Mouse (Mus musculus) heart, embryonic 16.5 days (tissue): ENCODE data around the gene Runx1. TPM values are rescaled to one million over a fixed set of nuclear protein-coding genes. Genes with fewer than 3 reads are reported as not detected.

Experiments
- ATAC-seq: fragments of 200-750 bp; cut with Nextera tagmentation; replicated peaks from 2 replicates; pipeline ENCODE4 v1.8.0; 2017; ENCODE audit warnings: moderate number of reproducible peaks; ENCODE audit not compliant: insufficient read depth, low FRiP score; ENCODE audit errors: extremely low read depth
- H3K27ac ChIP-seq: fragments of 300-500 bp; sonication (generic); 2 replicates; pipeline ENCODE4 v1.5.1; 2014; ENCODE audit warnings: mild to moderate bottlenecking, low read length, control low read depth, moderate library complexity
- H3K27me3 ChIP-seq: fragments of 300-500 bp; sonication (generic); 2 replicates; pipeline ENCODE4 v1.6.1; 2014; ENCODE audit warnings: low read length, mixed read lengths; ENCODE audit not compliant: control insufficient read depth, insufficient read depth
- H3K36me3 ChIP-seq: fragments of 300-500 bp; sonication (generic); 2 replicates; pipeline ENCODE4 v1.6.1; 2014; ENCODE audit not compliant: control insufficient read depth, insufficient read depth
- H3K4me1 ChIP-seq: fragments of 300-500 bp; sonication (generic); 2 replicates; pipeline ENCODE4 v1.6.1; 2014; ENCODE audit warnings: low read length, mixed read lengths; ENCODE audit not compliant: control insufficient read depth, insufficient read depth
- H3K4me2 ChIP-seq: fragments of 300-500 bp; sonication (generic); 2 replicates; pipeline ENCODE4 v1.6.1; 2014; ENCODE audit warnings: low read depth, mild to moderate bottlenecking, control low read depth, low read length
- H3K4me3 ChIP-seq: fragments of 300-500 bp; sonication (generic); 2 replicates; pipeline ENCODE4 v1.5.1; 2014; ENCODE audit warnings: mild to moderate bottlenecking, control low read depth, low read length
- H3K9ac ChIP-seq: fragments of 300-500 bp; sonication (generic); 2 replicates; pipeline ENCODE4 v1.6.1; 2014; ENCODE audit warnings: low read length, control low read depth
- H3K9me3 ChIP-seq: fragments of 300-500 bp; sonication (generic); replicated peaks from 2 replicates; pipeline ENCODE4 v1.6.1; 2016; ENCODE audit warnings: low read length; ENCODE audit not compliant: control insufficient read depth
- WGBS: fragments of 180-500 bp; shearing (Covaris S2); extraction: QIAGEN DNeasy Blood & Tissue Kit; methylation state at CpG from one replicate; pipeline ENCODE4 v1.1.7; 2014; 5-methylcytosine and 5-hydroxymethylcytosine counted together
- polyA plus RNA-seq: library from polyadenylated mRNA; unstranded; fragments of >200 nt; fragmentation: Nextera tagmentation; extraction: Ambion mirVana; gene quantifications from 2 replicates; pipeline ENCODE4 v1.2.1, GENCODE M21; 2015

Runx1 gene
- polyA plus RNA-seq, 1 experiment from 2014 or later: 11.0 TPM

GRCm38 (mm10) chr16:92810568-92811240, 15.2 kb downstream of the Runx1 start:
- Histone ChIP-seq H3K9me3 (no peaks in the 10 kb centered on the region), H3K9ac (no peak overlapping the region), H3K4me3 (no peak overlapping the region), H3K27me3 (no peaks in the 10 kb centered on the region), H3K27ac (no peak overlapping the region), H3K4me1 (peaks cover 8% of the 10 kb centered on the region), H3K36me3 (no peaks in the 10 kb centered on the region), H3K4me2 (no peak overlapping the region)
- no peak for ATAC-seq
- 81% methylated on average over 8 of the region's 8 CpGs for WGBS

- Histone ChIP-seq H3K4me3 (no peak overlapping the region), H3K27ac (no peak overlapping the region), H3K9ac (no peak overlapping the region), H3K27me3 (no peaks in the 10 kb centered on the region), H3K36me3 (no peaks in the 10 kb centered on the region), H3K4me2 (no peak overlapping the region), H3K9me3 (no peaks in the 10 kb centered on the region), H3K4me1 (peaks cover 8% of the 10 kb centered on the region)
- 83% methylated on average over 8 of the region's 8 CpGs for WGBS
- ATAC-seq: no peak
These were observed 18.2 kb downstream of the Runx1 start for GRCm38 (mm10) chr16:92807772-92808171.

GRCm38 (mm10) chr16:92803076-92803580, 22.8 kb downstream of the Runx1 start:
- H3K27ac ChIP-seq: no peak overlapping the region; the same call in 1 of the 2 replicates
- 80% methylated on average over 7 of the region's 7 CpGs for WGBS
- 0 out of 2 replicates have a peak, but pooled peaks cover 3% of the 10 kb centered on the region for H3K9me3 ChIP-seq
- ATAC-seq: no peak
- peaks cover 4% of the 10 kb centered on the region; the same call in 1 of the 2 replicates for H3K27me3 ChIP-seq
- no peak overlapping the region for H3K4me2 ChIP-seq
- H3K4me1 ChIP-seq: no peaks in the 10 kb centered on the region
- no peak overlapping the region for H3K4me3 ChIP-seq
- no peaks in the 10 kb centered on the region for H3K36me3 ChIP-seq
- H3K9ac ChIP-seq: no peak overlapping the region

- Histone ChIP-seq H3K4me3 (no peak overlapping the region), H3K27ac (no peak overlapping the region; the same call in 1 of the 2 replicates), H3K4me1 (no peaks in the 10 kb centered on the region), H3K27me3 (peaks cover 4% of the 10 kb centered on the region; the same call in 1 of the 2 replicates), H3K36me3 (no peaks in the 10 kb centered on the region), H3K9me3 (0 out of 2 replicates have a peak, but pooled peaks cover 3% of the 10 kb centered on the region), H3K4me2 (no peak overlapping the region), H3K9ac (no peak overlapping the region)
- peak; percentile 49; the same call in 1 of the 2 replicates for ATAC-seq
- 38% methylated on average over 12 of the region's 12 CpGs for whole genome bisulfite sequencing
These were observed 24.4 kb downstream of the Runx1 start for GRCm38 (mm10) chr16:92801567-92801966.

GRCm38 (mm10) chr16:92800845-92801244, 25.1 kb downstream of the Runx1 start:
- Histone ChIP-seq H3K4me2 (no peak overlapping the region), H3K4me1 (no peaks in the 10 kb centered on the region), H3K4me3 (no peak overlapping the region), H3K9ac (no peak overlapping the region), H3K27ac (no peak overlapping the region), H3K36me3 (no peaks in the 10 kb centered on the region), H3K9me3 (0 out of 2 replicates have a peak, but pooled peaks cover 3% of the 10 kb centered on the region), H3K27me3 (peaks cover 4% of the 10 kb centered on the region; the same call in 1 of the 2 replicates)
- ATAC-seq: no peak
- 65% methylated on average over 5 of the region's 5 CpGs for WGBS

GRCm38 (mm10) chr16:92799940-92800339, 26.0 kb downstream of the Runx1 start:
- H3K9ac ChIP-seq: no peak overlapping the region
- 85% methylated on average over 7 of the region's 7 CpGs for WGBS
- no peaks in the 10 kb centered on the region for H3K36me3 ChIP-seq
- no peak for ATAC-seq
- H3K4me2 ChIP-seq: no peak overlapping the region
- no peaks in the 10 kb centered on the region for H3K4me1 ChIP-seq
- no peak overlapping the region for H3K4me3 ChIP-seq
- 0 out of 2 replicates have a peak, but pooled peaks cover 3% of the 10 kb centered on the region for H3K9me3 ChIP-seq
- no peak overlapping the region for H3K27ac ChIP-seq
- peaks cover 8% of the 10 kb centered on the region; the same call in 1 of the 2 replicates for H3K27me3 ChIP-seq

- no peak overlapping the region for H3K9ac ChIP-seq
These were observed 31.8 kb downstream of the Runx1 start for GRCm38 (mm10) chr16:92794197-92794596.

GRCm38 (mm10) chr16:92793741-92794140, 32.2 kb downstream of the Runx1 start:
- Histone ChIP-seq H3K4me2 (no peak overlapping the region), H3K27ac (no peak overlapping the region), H3K9ac (no peak overlapping the region), H3K36me3 (no peaks in the 10 kb centered on the region), H3K4me1 (no peaks in the 10 kb centered on the region; the same call in 1 of the 2 replicates), H3K9me3 (no peaks in the 10 kb centered on the region), H3K27me3 (peaks cover 8% of the 10 kb centered on the region), H3K4me3 (no peak overlapping the region)
- no peak for ATAC-seq
- WGBS: 60% methylated on average over 8 of the region's 8 CpGs

More at GRCm38 (mm10) chr16:92794197-92794596, 31.8 kb downstream of the Runx1 start:
- Histone ChIP-seq H3K9me3 (no peaks in the 10 kb centered on the region), H3K4me1 (no peaks in the 10 kb centered on the region; the same call in 1 of the 2 replicates), H3K36me3 (no peaks in the 10 kb centered on the region), H3K27me3 (peaks cover 8% of the 10 kb centered on the region), H3K4me2 (no peak overlapping the region), H3K4me3 (no peak overlapping the region), H3K27ac (no peak overlapping the region)
- WGBS: 42% methylated on average over 6 of the region's 6 CpGs
- ATAC-seq: no peak

GRCm38 (mm10) chr16:92792905-92793304, 33.0 kb downstream of the Runx1 start:
- Histone ChIP-seq H3K9ac (no peak overlapping the region), H3K4me2 (no peak overlapping the region), H3K4me1 (no peaks in the 10 kb centered on the region; the same call in 1 of the 2 replicates), H3K27me3 (peaks cover 9% of the 10 kb centered on the region), H3K36me3 (no peaks in the 10 kb centered on the region), H3K27ac (no peak overlapping the region), H3K4me3 (no peak overlapping the region), H3K9me3 (no peaks in the 10 kb centered on the region)
- ATAC-seq: no peak
- WGBS: 58% methylated on average over 4 of the region's 4 CpGs
